Mouse (Mus musculus): ENCODE measurements around the gene Dera.

- TF ChIP-seq GATA1 (IDR thresholded peaks at IDR 0.05; ENCODE audit: borderline replicate concordance, low read length) (no peak), FLI1 (IDR thresholded peaks at IDR 0.05; ENCODE audit: low read length) (no peak)
Observed at GRCm38 (mm10) chr6:137803456-137804005, 49.2 kb downstream of the Dera start.
